Mouse (Mus musculus) lung, embryonic 15.5 days (tissue): ENCODE measurements at regions not wholly inside any gene's neighbourhood (a gene's known extent, or its start where the extent isn't known, plus 50 kb on each side); places are given as distances from the start of the nearest gene placed in this dataset.

ENCODE experiments used
- ATAC-seq: fragments of 200-750 bp; cut with Nextera tagmentation; 2 replicates; pipeline ENCODE4 v1.8.0; 2017; ENCODE audit warnings: moderate number of reproducible peaks, borderline replicate concordance; ENCODE audit not compliant: low FRiP score, low TSS enrichment; ENCODE audit errors: extremely low read depth
- H3K27ac ChIP-seq: fragments of 300-500 bp; sonication (generic); 2 replicates; pipeline ENCODE4 v1.5.1; 2015; ENCODE audit warnings: moderate library complexity, mild to moderate bottlenecking, inconsistent platforms
- H3K27me3 ChIP-seq: fragments of 300-500 bp; sonication (generic); 2 replicates; pipeline ENCODE4 v1.6.1; 2015; ENCODE audit warnings: inconsistent platforms
- H3K36me3 ChIP-seq: fragments of 300-500 bp; sonication (generic); 2 replicates; pipeline ENCODE4 v1.6.1; 2015; ENCODE audit warnings: inconsistent platforms
- H3K4me1 ChIP-seq: fragments of 300-500 bp; sonication (generic); 2 replicates; pipeline ENCODE4 v1.6.1; 2015; ENCODE audit warnings: inconsistent platforms
- H3K4me2 ChIP-seq: fragments of 300-500 bp; sonication (generic); 2 replicates; pipeline ENCODE4 v1.6.1; 2015; ENCODE audit warnings: inconsistent platforms, mild to moderate bottlenecking, moderate library complexity
- H3K4me3 ChIP-seq: fragments of 300-500 bp; sonication (generic); 2 replicates; pipeline ENCODE4 v1.5.1; 2015; ENCODE audit warnings: mild to moderate bottlenecking, inconsistent platforms
- H3K9ac ChIP-seq: fragments of 300-500 bp; sonication (generic); 2 replicates; pipeline ENCODE4 v1.6.1; 2015; ENCODE audit warnings: inconsistent platforms
- H3K9me3 ChIP-seq: fragments of 300-500 bp; sonication (generic); 2 replicates; pipeline ENCODE4 v1.6.1; 2016; ENCODE audit warnings: inconsistent platforms
- WGBS: fragments of 180-500 bp; shearing (Covaris S2); methylation state at CpG from one replicate; pipeline ENCODE4 v1.1.7; 2015; 5-methylcytosine and 5-hydroxymethylcytosine counted together

DNA sequence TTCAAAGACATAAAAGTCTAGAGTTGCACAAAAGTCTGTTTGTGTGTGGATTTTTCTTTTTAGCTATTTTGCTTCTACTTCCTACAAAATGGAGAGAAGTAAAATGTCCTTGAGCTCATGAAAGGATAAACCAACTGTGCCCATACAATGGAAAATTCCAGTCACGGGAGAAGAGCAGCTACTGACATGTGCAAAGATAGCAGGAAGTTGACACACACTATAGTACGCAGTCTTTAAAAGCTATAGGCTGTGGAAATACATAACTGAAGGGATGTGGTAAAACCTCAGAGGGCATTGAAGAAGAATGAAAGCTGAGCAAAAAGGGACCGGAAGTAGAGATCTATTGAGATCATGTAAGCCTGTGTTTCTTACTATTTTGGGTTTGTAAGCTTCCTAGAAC is 735.1 kb downstream of the Kcnj2 start:
- 66% methylated on average over 3 of the region's 3 CpGs for WGBS
- H3K36me3 ChIP-seq, result no peaks in the 10 kb centered on the region
- H3K9ac ChIP-seq, result no peak overlapping the region
- no peaks in the 10 kb centered on the region for H3K27me3 ChIP-seq
- H3K4me3 ChIP-seq, result no peak overlapping the region
- H3K9me3 ChIP-seq, result no peaks in the 10 kb centered on the region
- no peaks in the 10 kb centered on the region for H3K4me1 ChIP-seq
- H3K4me2 ChIP-seq, result no peak overlapping the region
- H3K27ac ChIP-seq, result no peak overlapping the region
- ATAC-seq, result no peak

DNA sequence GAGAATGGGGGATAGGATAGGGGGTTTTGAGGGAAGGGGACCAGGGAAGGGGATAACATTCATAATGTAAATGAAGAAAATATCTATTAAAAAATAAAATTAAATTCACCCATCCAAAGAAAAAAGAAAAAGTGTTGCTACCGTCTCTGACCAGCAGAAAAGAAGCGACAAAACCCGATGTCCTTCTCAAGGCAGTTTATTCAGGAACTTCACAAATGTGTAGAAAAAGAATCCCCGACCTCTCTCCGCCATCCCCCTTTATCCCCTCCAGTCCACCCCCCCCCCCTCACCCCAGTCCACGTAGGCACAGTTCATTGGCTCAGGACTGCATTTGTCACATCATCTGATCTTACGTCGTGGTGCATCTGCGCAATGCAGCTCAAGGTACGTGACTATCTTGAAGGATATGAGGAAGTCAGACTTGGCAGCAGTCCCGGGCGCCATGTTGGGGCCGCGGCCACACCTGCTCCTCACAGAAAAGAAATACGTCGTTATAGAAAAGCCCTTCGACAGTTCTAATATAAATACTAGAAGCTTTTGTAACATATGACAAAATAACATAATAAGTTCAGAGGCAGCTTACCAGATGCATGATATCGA is 750.3 kb downstream of the Kcnj2 start:
- H3K27me3 ChIP-seq, result no peaks in the 10 kb centered on the region
- 85% methylated on average over 18 of the region's 18 CpGs for WGBS
- H3K4me1 ChIP-seq, result no peaks in the 10 kb centered on the region

DNA sequence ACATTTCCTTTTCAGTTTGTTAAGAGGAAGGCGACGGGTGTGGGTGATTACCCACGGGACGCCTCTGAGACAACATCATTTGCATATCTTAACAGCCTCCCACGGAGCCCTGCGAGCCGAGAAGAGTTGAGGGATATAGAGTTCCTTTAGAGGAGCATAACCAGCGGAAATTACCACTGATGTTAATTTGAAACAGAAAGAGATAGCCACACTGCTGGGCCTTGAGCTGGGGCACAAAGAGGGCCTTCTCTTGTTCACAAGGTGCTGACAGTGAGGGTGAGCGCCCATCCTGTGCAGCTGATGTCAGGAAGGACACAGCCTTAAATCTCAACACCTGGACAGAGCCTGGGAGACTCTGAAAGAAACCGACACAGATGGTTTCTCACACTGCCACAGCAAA is 752.2 kb downstream of the Kcnj2 start:
- 17% methylated on average over 10 of the region's 10 CpGs for whole genome bisulfite sequencing
- Histone ChIP-seq H3K4me2 (no peak overlapping the region; the same call in 1 of the 2 replicates), H3K4me1 (no peaks in the 10 kb centered on the region), H3K27me3 (no peaks in the 10 kb centered on the region), H3K9me3 (no peaks in the 10 kb centered on the region), H3K4me3 (no peak overlapping the region), H3K36me3 (no peaks in the 10 kb centered on the region), H3K27ac (no peak overlapping the region), H3K9ac (no peak overlapping the region)
- ATAC-seq, result no peak

More for the DNA sequence above, 750.3 kb downstream of the Kcnj2 start:
- no peak overlapping the region for H3K9ac ChIP-seq
- no peak overlapping the region for H3K4me3 ChIP-seq
- no peak overlapping the region for H3K27ac ChIP-seq
- no peak overlapping the region for H3K4me2 ChIP-seq
- ATAC-seq, result no peak
- no peaks in the 10 kb centered on the region for H3K9me3 ChIP-seq
- no peaks in the 10 kb centered on the region for H3K36me3 ChIP-seq

DNA sequence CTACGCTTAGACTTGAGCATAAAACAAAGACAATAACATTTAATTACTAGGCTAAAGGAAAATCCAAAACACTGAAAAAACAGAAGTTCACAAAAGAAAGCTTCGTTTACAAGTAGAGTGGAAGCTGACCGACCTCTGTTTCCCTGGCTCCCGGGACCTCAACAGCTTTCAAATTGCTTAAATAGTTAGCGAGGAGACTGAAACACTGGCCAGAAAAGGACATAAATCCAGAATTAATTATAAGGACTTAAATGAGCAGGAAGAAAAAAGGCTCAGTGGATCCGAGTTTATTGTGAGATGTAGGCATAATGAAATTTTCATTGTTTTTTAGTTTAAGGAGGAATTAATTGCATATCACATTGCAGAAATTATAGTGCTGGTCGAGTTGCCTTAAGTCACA is 754.4 kb downstream of the Kcnj2 start:
- H3K27ac ChIP-seq, result no peak overlapping the region
- no peaks in the 10 kb centered on the region for H3K36me3 ChIP-seq
- no peaks in the 10 kb centered on the region for H3K9me3 ChIP-seq
- 51% methylated on average over 7 of the region's 7 CpGs for WGBS
- H3K4me1 ChIP-seq, result no peaks in the 10 kb centered on the region
- H3K4me3 ChIP-seq, result no peak overlapping the region
- H3K9ac ChIP-seq, result no peak overlapping the region
- H3K4me2 ChIP-seq, result no peak overlapping the region
- no peaks in the 10 kb centered on the region for H3K27me3 ChIP-seq
- ATAC-seq, result no peak

DNA sequence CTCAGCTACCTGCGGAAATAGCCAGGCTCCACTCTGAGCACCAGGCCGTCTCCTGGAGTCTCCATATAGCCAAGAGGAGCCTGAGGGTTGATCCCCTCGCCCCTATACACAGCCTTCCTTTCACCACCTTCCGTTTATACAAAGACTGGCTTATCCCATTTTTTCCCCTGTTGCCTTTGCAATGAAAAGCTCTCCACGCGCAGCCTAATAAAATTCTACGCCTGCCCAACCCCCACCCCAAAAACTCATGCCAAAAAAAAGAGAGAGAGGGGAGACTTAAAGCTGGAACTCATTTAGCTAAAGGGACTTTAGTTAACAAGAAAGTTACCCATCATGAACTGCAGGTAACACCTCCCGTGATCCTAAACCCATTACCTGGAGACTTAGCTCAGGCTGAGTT is 762.5 kb downstream of the Kcnj2 start:
- Histone ChIP-seq H3K4me1 (no peaks in the 10 kb centered on the region), H3K4me2 (no peak overlapping the region), H3K36me3 (no peaks in the 10 kb centered on the region), H3K27me3 (no peaks in the 10 kb centered on the region), H3K4me3 (no peak overlapping the region), H3K9ac (no peak overlapping the region), H3K9me3 (no peaks in the 10 kb centered on the region), H3K27ac (no peak overlapping the region)
- WGBS, result 78% methylated on average over 8 of the region's 8 CpGs
- ATAC-seq, result no peak

DNA sequence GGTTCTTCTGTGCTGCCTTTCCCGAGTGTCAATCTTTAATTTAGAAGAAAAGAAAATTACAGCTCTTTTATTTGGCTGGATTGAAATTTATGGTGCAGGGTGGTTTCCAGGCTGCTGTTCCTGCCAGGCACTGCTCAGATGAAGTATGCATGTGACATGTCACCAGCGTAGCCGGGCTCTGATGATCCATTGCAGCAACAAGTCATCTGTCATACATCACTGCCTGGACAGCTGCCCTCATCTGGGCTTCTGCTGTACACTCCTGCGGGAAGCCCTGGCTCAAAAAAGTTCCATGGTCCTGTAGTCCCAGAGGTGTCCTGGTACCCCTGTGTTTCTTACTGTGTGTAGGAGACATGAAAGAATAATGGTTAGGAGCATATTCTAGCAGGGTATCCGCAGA is 773.0 kb downstream of the Kcnj2 start:
- Histone ChIP-seq H3K9me3 (no peaks in the 10 kb centered on the region), H3K27me3 (no peaks in the 10 kb centered on the region), H3K9ac (no peak overlapping the region), H3K4me3 (no peak overlapping the region), H3K27ac (no peak overlapping the region), H3K4me1 (no peaks in the 10 kb centered on the region), H3K36me3 (no peaks in the 10 kb centered on the region), H3K4me2 (no peak overlapping the region)
- 45% methylated on average over 5 of the region's 5 CpGs for WGBS
- no peak for ATAC-seq

DNA sequence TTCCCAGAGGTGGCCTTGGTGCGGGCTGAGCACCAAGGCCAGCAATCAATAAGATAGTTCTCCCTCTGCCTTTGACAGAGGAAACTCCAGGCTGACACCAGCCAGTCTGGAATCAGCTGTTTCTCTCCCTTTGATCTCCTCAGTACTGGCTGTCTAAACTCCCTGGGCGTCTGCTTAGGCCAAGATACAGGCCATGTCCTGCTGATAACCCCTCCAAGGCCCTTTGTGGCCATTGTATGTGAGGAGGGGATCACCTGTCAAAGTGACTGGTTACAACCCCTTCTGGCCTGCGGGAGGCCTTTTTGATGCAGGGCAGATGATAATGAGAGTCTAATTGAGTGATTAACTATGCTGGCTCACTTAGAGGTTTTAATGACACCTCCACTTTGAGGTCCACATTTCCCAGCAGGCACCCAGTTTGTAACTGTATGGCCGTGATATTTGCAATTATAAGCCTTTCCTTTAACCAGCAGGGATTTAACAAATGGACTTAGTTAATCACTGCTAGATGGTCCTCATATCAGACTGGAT is 777.8 kb downstream of the Kcnj2 start:
- H3K4me2 ChIP-seq, result no peak overlapping the region
- H3K27ac ChIP-seq, result no peak overlapping the region
- H3K27me3 ChIP-seq, result no peaks in the 10 kb centered on the region
- H3K9ac ChIP-seq, result no peak overlapping the region
- no peaks in the 10 kb centered on the region for H3K9me3 ChIP-seq
- H3K4me1 ChIP-seq, result no peaks in the 10 kb centered on the region
- H3K36me3 ChIP-seq, result no peaks in the 10 kb centered on the region
- WGBS, result 36% methylated on average over 4 of the region's 4 CpGs
- no peak for ATAC-seq
- H3K4me3 ChIP-seq, result no peak overlapping the region

DNA sequence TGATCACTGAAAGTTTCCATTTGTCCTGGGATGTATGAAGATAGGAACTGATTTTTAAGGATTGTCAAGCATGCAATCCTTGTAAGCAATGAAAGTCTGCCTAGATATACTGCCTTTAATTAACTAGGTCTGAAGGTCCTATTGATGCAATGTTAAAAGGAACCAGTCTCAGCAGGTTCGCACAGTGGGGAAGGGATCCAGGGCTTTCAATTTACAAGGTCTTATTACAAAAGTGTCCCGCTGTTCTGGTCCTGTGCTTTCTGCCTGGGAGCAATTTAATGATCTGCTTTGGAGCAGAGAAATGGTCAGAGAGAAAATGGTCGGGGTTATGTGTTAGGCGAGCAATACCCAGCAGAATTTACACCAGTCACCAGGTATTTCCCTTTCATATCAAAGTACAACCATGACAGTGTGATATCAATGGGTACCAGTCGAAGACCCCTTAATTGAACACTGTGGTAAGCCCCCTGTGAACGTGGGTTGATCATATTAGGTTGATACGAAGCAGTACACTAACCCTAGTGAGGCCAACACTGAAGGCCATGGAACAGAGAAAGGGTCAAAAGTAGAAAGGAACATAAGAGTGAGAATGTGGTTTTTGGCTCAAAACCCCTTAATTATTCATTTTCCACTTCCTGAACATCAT is 778.5 kb downstream of the Kcnj2 start:
- Histone ChIP-seq H3K4me1 (no peaks in the 10 kb centered on the region), H3K4me2 (no peak overlapping the region), H3K36me3 (no peaks in the 10 kb centered on the region), H3K9me3 (no peaks in the 10 kb centered on the region), H3K27ac (no peak overlapping the region), H3K4me3 (no peak overlapping the region), H3K27me3 (no peaks in the 10 kb centered on the region), H3K9ac (no peak overlapping the region)
- no peak for ATAC-seq
- WGBS, result 46% methylated on average over 7 of the region's 7 CpGs

DNA sequence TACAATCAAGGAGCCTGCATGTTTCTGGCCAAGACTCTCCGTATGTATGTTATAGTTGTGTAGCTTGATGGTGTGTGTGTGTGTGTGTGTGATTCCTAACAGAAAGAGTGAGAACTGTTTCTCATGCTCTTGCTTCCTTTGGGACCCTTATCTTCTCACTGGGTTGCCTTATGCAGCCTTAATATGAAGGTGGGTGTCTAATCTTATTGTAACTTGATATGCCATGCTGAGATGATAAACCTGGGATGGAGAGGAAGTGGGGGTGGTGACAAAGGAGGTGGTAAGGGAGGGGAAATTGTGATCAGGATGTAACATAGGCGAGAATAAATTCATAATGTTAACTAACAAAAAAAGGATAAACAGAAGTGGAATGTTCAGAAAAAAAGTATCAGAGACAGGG is 791.3 kb downstream of the Kcnj2 start:
- WGBS, result 52% methylated on average over 2 of the region's 2 CpGs
- Histone ChIP-seq H3K9ac (no peak overlapping the region), H3K4me2 (no peak overlapping the region), H3K27me3 (no peaks in the 10 kb centered on the region), H3K4me1 (no peaks in the 10 kb centered on the region), H3K9me3 (no peaks in the 10 kb centered on the region), H3K36me3 (no peaks in the 10 kb centered on the region), H3K4me3 (no peak overlapping the region), H3K27ac (no peak overlapping the region)
- no peak for ATAC-seq

DNA sequence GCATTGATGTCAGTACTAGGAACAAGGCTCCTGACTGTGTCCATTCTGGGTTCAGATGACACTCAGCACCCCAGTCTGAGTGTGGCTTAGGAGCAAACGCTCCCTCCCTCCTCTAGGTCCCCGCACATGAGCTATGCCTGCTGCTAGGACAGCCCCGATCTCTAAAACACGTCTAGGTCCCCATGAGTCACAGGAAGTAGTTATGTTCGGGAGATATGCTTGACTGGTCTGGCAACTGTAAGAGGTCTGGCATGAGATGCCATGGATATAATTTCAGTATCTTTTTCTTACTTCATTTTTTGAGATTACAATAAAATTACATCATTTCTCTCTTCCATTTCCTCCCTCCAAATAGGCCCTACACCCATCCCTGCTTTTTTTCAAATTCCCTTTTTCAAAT is 792.1 kb downstream of the Kcnj2 start:
- Histone ChIP-seq H3K9ac (no peak overlapping the region), H3K27ac (no peak overlapping the region), H3K4me3 (no peak overlapping the region), H3K27me3 (no peaks in the 10 kb centered on the region), H3K4me1 (no peaks in the 10 kb centered on the region), H3K9me3 (no peaks in the 10 kb centered on the region), H3K36me3 (no peaks in the 10 kb centered on the region), H3K4me2 (no peak overlapping the region)
- 59% methylated on average over 5 of the region's 5 CpGs for WGBS
- ATAC-seq, result no peak

DNA sequence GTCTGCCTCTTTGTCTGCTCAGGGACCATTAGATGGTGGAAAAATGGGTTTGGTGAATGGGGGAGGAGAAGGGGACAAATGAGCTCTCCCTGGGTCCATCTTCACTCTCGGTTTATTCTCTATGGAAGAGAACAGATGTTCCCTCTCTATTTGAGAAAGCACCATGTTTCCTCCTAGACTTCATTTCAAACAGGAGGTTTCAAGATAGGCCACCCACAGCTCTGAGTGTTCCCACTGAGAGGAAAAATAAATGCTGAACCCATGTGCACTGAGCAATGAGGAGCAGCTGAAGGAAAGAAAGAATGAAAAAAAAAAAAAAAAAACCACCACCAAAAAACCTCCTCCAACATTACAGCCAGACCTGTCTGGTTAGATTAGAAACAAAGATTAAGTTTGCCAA is 799.2 kb downstream of the Kcnj2 start:
- no peaks in the 10 kb centered on the region for H3K9me3 ChIP-seq
- H3K4me1 ChIP-seq, result no peaks in the 10 kb centered on the region
- no peak overlapping the region for H3K27ac ChIP-seq
- no peaks in the 10 kb centered on the region for H3K27me3 ChIP-seq
- ATAC-seq, result no peak
- no peak overlapping the region for H3K4me2 ChIP-seq
- no peak overlapping the region for H3K9ac ChIP-seq
- H3K36me3 ChIP-seq, result no peaks in the 10 kb centered on the region
- 28% methylated on average over 1 of the region's 1 CpGs for WGBS
- no peak overlapping the region for H3K4me3 ChIP-seq

DNA sequence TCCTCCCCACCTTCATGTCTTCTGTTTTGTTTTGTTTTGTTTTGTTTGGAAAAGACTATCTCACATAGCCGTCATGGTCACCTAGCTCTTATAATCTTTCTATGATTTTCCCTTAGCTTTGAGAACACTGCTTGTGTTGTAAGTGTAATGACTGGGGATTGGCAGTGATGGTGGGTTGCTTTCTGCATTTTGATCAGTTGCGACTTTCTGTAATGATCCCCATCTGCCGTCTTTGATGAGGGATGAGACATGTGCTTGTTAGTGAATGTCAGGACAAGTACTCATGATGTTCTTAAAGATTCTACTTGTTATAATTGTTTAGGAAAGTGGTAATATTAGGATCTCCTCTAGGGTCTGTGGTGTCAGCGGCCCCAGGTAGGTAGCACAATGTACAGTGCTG is 809.4 kb downstream of the Kcnj2 start:
- no peak for ATAC-seq
- WGBS, result 86% methylated on average over 4 of the region's 4 CpGs
- H3K36me3 ChIP-seq, result no peaks in the 10 kb centered on the region
- H3K27me3 ChIP-seq, result no peaks in the 10 kb centered on the region
- H3K4me2 ChIP-seq, result no peak overlapping the region
- H3K27ac ChIP-seq, result no peak overlapping the region
- H3K9me3 ChIP-seq, result no peaks in the 10 kb centered on the region
- no peak overlapping the region for H3K4me3 ChIP-seq
- H3K4me1 ChIP-seq, result no peaks in the 10 kb centered on the region
- no peak overlapping the region for H3K9ac ChIP-seq
